Mouse (Mus musculus) CH12.LX (cell line): Measurements from ENCODE around the gene Stard13. TPM values are rescaled to one million over a fixed set of nuclear protein-coding genes. Genes with fewer than 3 reads are reported as not detected.

ENCODE experiments used
- DNase-seq: peaks from one replicate; pipeline ENCODE4 v3.0.0-alpha.2; 2013; ENCODE audit errors: extremely low read depth
- H3K27ac ChIP-seq: 2 replicates; pipeline ENCODE4 v1.5.1; 2012; ENCODE audit warnings: low read depth, mild to moderate bottlenecking, control low read depth, moderate library complexity; ENCODE audit not compliant: insufficient read depth
- H3K27me3 ChIP-seq: replicated peaks from 2 replicates; pipeline ENCODE3; 2012; ENCODE audit warnings: inconsistent platforms
- H3K36me3 ChIP-seq, 2 experiments: replicated peaks in 1 of 2; 2 replicates each; pipeline versions ENCODE3 to v1.6.1; 2012; ENCODE audit warnings: inconsistent platforms in 1 of 2, low read length in 1 of 2, mild to moderate bottlenecking in 1 of 2, mixed read lengths in 1 of 2, moderate library complexity in 1 of 2; ENCODE audit not compliant: control insufficient read depth in 1 of 2, insufficient read depth in 1 of 2
- H3K4me1 ChIP-seq, 2 experiments: 2 replicates each; pipeline ENCODE4 v1.6.1; 2012; ENCODE audit warnings: inconsistent platforms in 1 of 2, moderate library complexity in 1 of 2; ENCODE audit not compliant: insufficient read depth in 2 of 2, control insufficient read depth in 1 of 2
- H3K4me2 ChIP-seq: 2 replicates; pipeline ENCODE4 v1.6.1; 2012; ENCODE audit warnings: low read depth, mild to moderate bottlenecking, control low read depth; ENCODE audit not compliant: poor library complexity, insufficient read depth, severe bottlenecking
- H3K4me3 ChIP-seq, 3 experiments: fragments of 150-350 bp in 1 of 3; sonication (generic) in 1 of 3; replicated peaks in 1 of 3; 2 replicates each; pipeline versions ENCODE3 to v1.5.1; 2011 to 2012; ENCODE audit warnings: low read depth in 2 of 3, low read length in 2 of 3, mild to moderate bottlenecking in 2 of 3, moderate library complexity in 2 of 3, control low read depth in 1 of 3, improper control_type of control experiment in 1 of 3, inconsistent platforms in 1 of 3, mixed read lengths in 1 of 3; ENCODE audit not compliant: poor library complexity in 1 of 3
- H3K79me2 ChIP-seq: replicated peaks from 2 replicates; pipeline ENCODE4 v1.6.1; 2012; ENCODE audit warnings: mild to moderate bottlenecking, moderate library complexity; ENCODE audit not compliant: control insufficient read depth, poor library complexity, insufficient read depth, severe bottlenecking; ENCODE audit errors: extremely low read depth
- H3K9ac ChIP-seq: 2 replicates; pipeline ENCODE4 v1.6.1; 2012; ENCODE audit warnings: low read depth, mild to moderate bottlenecking, control low read depth, moderate library complexity; ENCODE audit not compliant: insufficient read depth
- H3K9me3 ChIP-seq: replicated peaks from 2 replicates; pipeline ENCODE3; 2012; ENCODE audit warnings: low read length, inconsistent platforms, mixed read lengths
- CTCF ChIP-seq, 2 experiments: IDR thresholded peaks in 1 of 2; conservative IDR thresholded peaks in 1 of 2; 2 replicates each; pipeline ENCODE4 v1.5.1; 2011 to 2012; ENCODE audit warnings: low read depth in 2 of 2, low read length in 2 of 2, improper control_type of control experiment in 1 of 2, inconsistent platforms in 1 of 2, mild to moderate bottlenecking in 1 of 2, moderate library complexity in 1 of 2
- ELF1 ChIP-seq: IDR thresholded peaks from 2 replicates; pipeline ENCODE4 v1.6.1; 2014; ENCODE audit warnings: low read depth, mild to moderate bottlenecking, inconsistent platforms, low read length, improper control_type of control experiment
- GABPA ChIP-seq: IDR thresholded peaks from 2 replicates; pipeline ENCODE4 v1.6.1; 2012; ENCODE audit warnings: low read depth, low read length, improper control_type of control experiment, inconsistent platforms; ENCODE audit not compliant: insufficient replicate concordance
- IRF4 ChIP-seq: IDR thresholded peaks from 2 replicates; pipeline ENCODE4 v1.6.1; 2014; ENCODE audit warnings: low read depth, mild to moderate bottlenecking, inconsistent platforms, low read length, improper control_type of control experiment
- JUND ChIP-seq: conservative IDR thresholded peaks from 2 replicates; pipeline ENCODE4 v1.6.1; 2011; ENCODE audit warnings: low read depth, low read length, improper control_type of control experiment
- MAFK ChIP-seq: IDR thresholded peaks from 2 replicates; pipeline ENCODE4 v1.6.1; 2011; ENCODE audit warnings: low read length, improper control_type of control experiment; ENCODE audit not compliant: insufficient replicate concordance
- MAX ChIP-seq: IDR thresholded peaks from 2 replicates; pipeline ENCODE4 v1.6.1; 2011; ENCODE audit warnings: low read length, improper control_type of control experiment
- MAZ ChIP-seq: IDR thresholded peaks from 2 replicates; pipeline ENCODE4 v1.6.1; 2012; ENCODE audit warnings: low read depth, mild to moderate bottlenecking, inconsistent platforms, low read length, improper control_type of control experiment, moderate library complexity
- NELFE ChIP-seq: IDR thresholded peaks from 2 replicates; pipeline ENCODE4 v1.6.1; 2011; ENCODE audit warnings: low read depth, low read length, improper control_type of control experiment
- NRF1 ChIP-seq: IDR thresholded peaks from 2 replicates; pipeline ENCODE4 v1.6.1; 2014; ENCODE audit warnings: low read depth, mild to moderate bottlenecking, inconsistent platforms, low read length, improper control_type of control experiment, moderate library complexity
- PAX5 ChIP-seq: IDR thresholded peaks from 2 replicates; pipeline ENCODE4 v1.6.1; 2012; ENCODE audit warnings: low read length, inconsistent platforms, mixed read lengths
- POLR2AphosphoS2 ChIP-seq: IDR thresholded peaks from 2 replicates; pipeline ENCODE4 v1.6.1; 2011; ENCODE audit warnings: low read depth, low read length, improper control_type of control experiment
- SIN3A ChIP-seq: IDR thresholded peaks from 2 replicates; pipeline ENCODE4 v1.6.1; 2012; ENCODE audit warnings: low read length, improper control_type of control experiment, inconsistent platforms
- SMC3 ChIP-seq: IDR thresholded peaks from 2 replicates; pipeline ENCODE4 v1.6.1; 2011; ENCODE audit warnings: low read depth, low read length, improper control_type of control experiment
- ZNF384 ChIP-seq: IDR thresholded peaks from 2 replicates; pipeline ENCODE4 v1.6.1; 2012; ENCODE audit warnings: low read depth, low read length, improper control_type of control experiment, inconsistent platforms
- dilution Hi-C: fragments of 300-500 bp; cut with MboI; formaldehyde crosslinking; loops from 2 replicates; pipeline ENCODE4 v1.14.3; 2020; ENCODE audit warnings: low sequenced_read_pairs; ENCODE audit not compliant: extremely low pct_unique_long_range_greater_than_20kb, extremely low pct_ligation_motif_present
- in situ Hi-C: fragments of 300-500 bp; cut with MboI; formaldehyde crosslinking; loops from 3 replicates; pipeline ENCODE4 v1.14.3; 2019; ENCODE audit warnings: low sequenced_read_pairs, low pct_ligation_motif_present, low pct_unique_long_range_greater_than_20kb, mixed read lengths
- polyA plus RNA-seq: library from polyadenylated mRNA; unstranded; fragments of >175 nt; gene quantifications from 2 replicates; pipeline ENCODE4 v1.2.1, GENCODE M21; 2012; ENCODE audit warnings: low read depth; ENCODE audit not compliant: insufficient read length
- total RNA-seq, 2 experiments: library from RNA; depleted of rRNA; stranded (reverse); fragments of 300-350 nt in 1 of 2; fragments of >200 nt in 1 of 2; gene quantifications; 2 replicates each; pipeline ENCODE4 v1.2.3; 2012 to 2014

Stard13 gene
- total and polyA plus RNA-seq, 3 experiments: 33.5 to 154 (median 73.6) TPM

GRCm38 (mm10) chr5:151034715-151035512, 198.7 kb downstream of the Stard13 start:
- Histone ChIP-seq H3K27me3 (no peaks in the 10 kb centered on the region), H3K4me1 (peaks cover 0 to 2% of the 10 kb centered on the region in 2 experiments; a peak in 1 of 4 replicates), H3K79me2 (no peaks in the 10 kb centered on the region), H3K4me2 (no peak overlapping the region), H3K27ac (no peak overlapping the region), H3K9ac (no peak overlapping the region), H3K4me3 (no peak overlapping the region), H3K36me3 (peaks cover 22 to 35% of the 10 kb centered on the region in 2 experiments), H3K9me3 (peaks cover 19% of the 10 kb centered on the region)
- no peak for DNase-seq
- TF ChIP-seq ELF1 (no peak), POLR2AphosphoS2 (peak; percentile 75; the same call in 1 of the 2 replicates)
- dilution Hi-C loops: no loop called here
- in situ Hi-C loops: no loop called here

GRCm38 (mm10) chr5:151028906-151029305, 204.7 kb downstream of the Stard13 start:
- no peak for TF ChIP-seq ZNF384
- TF ChIP-seq NRF1: no peak
- TF ChIP-seq IRF4: no peak
- TF ChIP-seq MAZ: no peak
- no peak for TF ChIP-seq SMC3
- dilution Hi-C loops: no loop called here

GRCm38 (mm10) chr5:151027171-151027570, 206.5 kb downstream of the Stard13 start:
- Histone ChIP-seq H3K9me3 (no peaks in the 10 kb centered on the region), H3K79me2 (no peaks in the 10 kb centered on the region), H3K4me1 (peaks cover 0 to 2% of the 10 kb centered on the region in 2 experiments; a peak in 1 of 4 replicates), H3K27me3 (peaks cover 30% of the 10 kb centered on the region), H3K9ac (no peak overlapping the region), H3K4me2 (no peak overlapping the region), H3K27ac (no peak overlapping the region), H3K36me3 (no peaks in the 10 kb centered on the region), H3K4me3 (no peak overlapping the region)
- DNase-seq: no peak
- dilution Hi-C loops: no loop called here
- TF ChIP-seq CTCF (conservative IDR thresholded peaks at IDR 0.05 in 1 of 2, IDR thresholded peaks at IDR 0.05 in 1 of 2; ENCODE audit: low read depth in 2 of 2, low read length in 2 of 2): no peak
- no peak for TF ChIP-seq MAX
- no peak for TF ChIP-seq GABPA
- TF ChIP-seq POLR2AphosphoS2: no peak
- no peak for TF ChIP-seq JUND
- TF ChIP-seq IRF4: no peak
- no peak for TF ChIP-seq NELFE
- no peak for TF ChIP-seq ELF1
- TF ChIP-seq MAFK: no peak
- no peak for TF ChIP-seq SIN3A
- no peak for TF ChIP-seq PAX5
- in situ Hi-C loops: no loop called here

More at GRCm38 (mm10) chr5:151028906-151029305, 204.7 kb downstream of the Stard13 start:
- Histone ChIP-seq H3K27ac (no peak overlapping the region), H3K4me2 (no peak overlapping the region), H3K36me3 (no peaks in the 10 kb centered on the region), H3K27me3 (peaks cover 26% of the 10 kb centered on the region), H3K9ac (no peak overlapping the region), H3K79me2 (no peaks in the 10 kb centered on the region), H3K9me3 (peaks cover 11% of the 10 kb centered on the region), H3K4me1 (peaks cover 0 to 2% of the 10 kb centered on the region in 2 experiments; a peak in 1 of 4 replicates), H3K4me3 (no peak overlapping the region)
- no peak for DNase-seq
- in situ Hi-C loops: no loop called here
